In the genomic region with DNA sequence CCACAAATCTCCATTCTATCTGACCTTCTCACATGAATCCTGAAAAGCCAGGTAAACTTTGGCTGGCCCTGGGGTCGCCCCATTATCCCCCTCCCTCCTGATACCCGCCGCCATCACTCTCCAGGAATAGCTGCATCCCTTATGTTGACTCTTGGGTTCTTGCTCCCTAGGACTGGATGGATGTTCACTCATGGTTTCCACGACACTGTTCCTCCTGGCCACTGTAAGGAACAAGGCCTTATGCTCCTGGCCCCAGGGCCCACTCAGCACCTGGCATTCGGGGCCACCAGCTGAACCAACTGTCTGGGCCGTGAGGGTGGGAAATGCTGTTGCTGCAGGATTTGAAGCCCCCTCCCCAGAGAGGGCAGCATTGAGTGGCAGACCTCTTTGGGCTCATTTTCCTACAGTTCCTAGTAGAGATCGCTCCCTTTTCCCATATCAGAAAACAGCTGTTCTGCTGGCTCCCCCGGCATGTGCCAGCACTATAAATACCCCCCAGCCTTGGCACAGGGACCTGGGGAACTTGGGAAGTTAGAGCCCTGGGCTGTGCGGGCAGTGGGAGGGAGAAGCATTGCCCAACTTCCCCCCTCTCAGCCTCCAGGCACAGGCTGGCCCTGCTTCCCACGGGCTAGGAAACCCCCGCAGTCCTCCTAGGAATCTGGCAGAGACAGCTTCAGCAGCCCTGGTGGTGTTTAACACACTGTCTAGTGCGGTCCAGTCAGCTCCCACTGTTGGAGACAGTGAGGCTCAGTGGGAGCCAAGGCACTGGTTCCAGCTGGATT, we compare ENCODE assay signal across 8 mouse cellular contexts.
DNase-seq lines count a peak whose midpoint lies in the region; ATAC-seq and TF ChIP-seq lines count a peak whose summit lies in the region.

No protein-coding gene starts in this region.

- H3K4me3 ChIP-seq in midbrain, embryonic 11.5 days (ENCODE audit: low read depth, low read length) = no peak overlapping the region
- H3K4me3 ChIP-seq in midbrain, embryonic 10.5 days = no peak overlapping the region
- peak overlapping the region; percentile 32; the same call in 1 of the 2 replicates for H3K4me3 ChIP-seq in gastrocnemius, adult 2 months
- H3K4me3 ChIP-seq in hindbrain, embryonic 15.5 days = no peak overlapping the region
- no peak overlapping the region for H3K4me3 ChIP-seq in lung, embryonic 15.5 days

- no peak overlapping the region for H3K27ac ChIP-seq in midbrain, embryonic 11.5 days (ENCODE audit: low read depth, low read length)
- no peak overlapping the region for H3K27ac ChIP-seq in midbrain, embryonic 10.5 days (replicated peaks)
- peak overlapping the region; percentile 86 for H3K27ac ChIP-seq in gastrocnemius, adult 2 months
- no peak overlapping the region for H3K27ac ChIP-seq in hindbrain, embryonic 15.5 days (replicated peaks)
- no peak overlapping the region; the same call in 1 of the 2 replicates for H3K27ac ChIP-seq in lung, embryonic 15.5 days

- 79% methylated on average over 12 of the region's 12 CpGs for whole genome bisulfite sequencing in midbrain, embryonic 11.5 days
- WGBS in midbrain, embryonic 10.5 days = 80% methylated on average over 12 of the region's 12 CpGs
- WGBS in hindbrain, embryonic 15.5 days = 62% methylated on average over 12 of the region's 12 CpGs
- 60% methylated on average over 12 of the region's 12 CpGs for WGBS in lung, embryonic 15.5 days

- H3K36me3 ChIP-seq in midbrain, embryonic 11.5 days (ENCODE audit: control insufficient read depth, insufficient read depth, low read length) = no peaks in the 10 kb centered on the region
- H3K36me3 ChIP-seq in midbrain, embryonic 10.5 days = no peaks in the 10 kb centered on the region
- no peaks in the 10 kb centered on the region for H3K36me3 ChIP-seq in hindbrain, embryonic 15.5 days
- no peaks in the 10 kb centered on the region for H3K36me3 ChIP-seq in lung, embryonic 15.5 days

- H3K27me3 ChIP-seq in midbrain, embryonic 11.5 days (ENCODE audit: control insufficient read depth, insufficient read depth, low read length) = no peaks in the 10 kb centered on the region
- H3K27me3 ChIP-seq in midbrain, embryonic 10.5 days (ENCODE audit: low read depth, poor library complexity, severe bottlenecking) = no peaks in the 10 kb centered on the region
- no peaks in the 10 kb centered on the region for H3K27me3 ChIP-seq in hindbrain, embryonic 15.5 days
- no peaks in the 10 kb centered on the region for H3K27me3 ChIP-seq in lung, embryonic 15.5 days

- intact Hi-C loops in gastrocnemius, adult 2 months (cut with DNase I) = no loop called here

- ATAC-seq in midbrain, embryonic 11.5 days (ENCODE audit: low FRiP score) = no peak
- ATAC-seq in hindbrain, embryonic 15.5 days (ENCODE audit: low FRiP score, low read depth) = peak; percentile 77
- ATAC-seq in lung, embryonic 15.5 days (ENCODE audit: borderline replicate concordance, extremely low read depth, low FRiP score, low TSS enrichment) = peak; percentile 86

- DNase-seq in midbrain, embryonic 11.5 days (ENCODE audit: low spot score, missing footprints) = peak; percentile 70
- no peak for DNase-seq in midbrain, embryonic 10.5 days (ENCODE audit: low spot score)
- DNase-seq in gastrocnemius, adult 2 months = peak; percentile 92
- DNase-seq in testis, postnatal 10 days (ENCODE audit: low spot score) = peak; percentile 58
- no peak for DNase-seq in neural tube, embryonic 10.5 days (ENCODE audit: extremely low spot score, low spot score)
- no peak for DNase-seq in embryo, embryonic 9.5 days (ENCODE audit: extremely low spot score)

- TF ChIP-seq CTCF in gastrocnemius, adult 2 months (IDR thresholded peaks at IDR 0.05) = no peak

- no peaks in the 10 kb centered on the region for H3K4me1 ChIP-seq in midbrain, embryonic 11.5 days (ENCODE audit: control insufficient read depth, insufficient read depth, low read length)
- no peaks in the 10 kb centered on the region for H3K4me1 ChIP-seq in midbrain, embryonic 10.5 days
- H3K4me1 ChIP-seq in hindbrain, embryonic 15.5 days (replicated peaks) = no peaks in the 10 kb centered on the region
- H3K4me1 ChIP-seq in lung, embryonic 15.5 days = 0 out of 2 replicates have a peak, but pooled peaks cover 5% of the 10 kb centered on the region

- no peaks in the 10 kb centered on the region for H3K9me3 ChIP-seq in midbrain, embryonic 11.5 days (ENCODE audit: control insufficient read depth, low read length)
- H3K9me3 ChIP-seq in midbrain, embryonic 10.5 days (replicated peaks) = no peaks in the 10 kb centered on the region
- H3K9me3 ChIP-seq in hindbrain, embryonic 15.5 days = no peaks in the 10 kb centered on the region
- H3K9me3 ChIP-seq in lung, embryonic 15.5 days = no peaks in the 10 kb centered on the region

- H3K9ac ChIP-seq in midbrain, embryonic 11.5 days (ENCODE audit: low read length) = no peak overlapping the region
- no peak overlapping the region for H3K9ac ChIP-seq in hindbrain, embryonic 15.5 days
- H3K9ac ChIP-seq in lung, embryonic 15.5 days = no peak overlapping the region

- H3K4me2 ChIP-seq in midbrain, embryonic 11.5 days = no peak overlapping the region
- H3K4me2 ChIP-seq in hindbrain, embryonic 15.5 days = no peak overlapping the region
- H3K4me2 ChIP-seq in lung, embryonic 15.5 days = no peak overlapping the region

Comparison
In these comparisons a context has a peak if more than half of its experiments do, and no peak if none do; other contexts are left out.
1. DNase-seq: peak in midbrain, embryonic 11.5 days (single experiment), gastrocnemius, adult 2 months (single experiment) and testis, postnatal 10 days (single experiment); none in midbrain, embryonic 10.5 days (single experiment), neural tube, embryonic 10.5 days (single experiment) and embryo, embryonic 9.5 days (single experiment).